Mouse (Mus musculus): ENCODE measurements around the gene Axdnd1. TPM values are rescaled to one million over a fixed set of nuclear protein-coding genes. Genes with fewer than 3 reads are reported as not detected.

Axdnd1 gene
- polyA plus RNA-seq, 1 experiment from 2014 or later = 0.12 TPM

- ATAC-seq (ENCODE audit: insufficient read depth) (no peak), DNase-seq (no peak)
- Histone ChIP-seq H3K36me3 (ENCODE audit: insufficient read depth) (no peaks in the 10 kb centered on the region), H3K9me3 (ENCODE audit: low read depth, low read length) (no peaks in the 10 kb centered on the region), H3K27me3 (ENCODE audit: insufficient read depth, low read length) (no peaks in the 10 kb centered on the region), H3K4me2 (no peak overlapping the region), H3K27ac (ENCODE audit: low read depth) (no peak overlapping the region), H3K4me1 (ENCODE audit: insufficient read depth) (no peaks in the 10 kb centered on the region), H3K9ac (no peak overlapping the region), H3K4me3 (ENCODE audit: low read depth, low read length) (no peak overlapping the region)
- 76% methylated on average over 9 of the region's 9 CpGs for WGBS
- TF ChIP-seq CTCF (IDR thresholded peaks at IDR 0.05; ENCODE audit: low read depth) = no peak
Measured at GRCm38 (mm10) chr1:156288556-156289221, 132.3 kb downstream of the Axdnd1 start.

GRCm38 (mm10) chr1:156285541-156285896, 135.4 kb downstream of the Axdnd1 start:
- Histone ChIP-seq H3K4me1 (ENCODE audit: insufficient read depth) (no peaks in the 10 kb centered on the region), H3K9me3 (ENCODE audit: low read depth, low read length) (no peaks in the 10 kb centered on the region), H3K4me2 (no peak overlapping the region), H3K36me3 (ENCODE audit: insufficient read depth) (no peaks in the 10 kb centered on the region), H3K9ac (no peak overlapping the region), H3K4me3 (ENCODE audit: low read depth, low read length) (no peak overlapping the region), H3K27me3 (ENCODE audit: insufficient read depth, low read length) (no peaks in the 10 kb centered on the region), H3K27ac (ENCODE audit: low read depth) (no peak overlapping the region)
- no peak for ATAC-seq (ENCODE audit: insufficient read depth)
- 74% methylated on average over 5 of the region's 5 CpGs for WGBS
- DNase-seq = no peak
- no peak for TF ChIP-seq CTCF (IDR thresholded peaks at IDR 0.05; ENCODE audit: low read depth)

- Histone ChIP-seq H3K4me1 (ENCODE audit: insufficient read depth) (no peaks in the 10 kb centered on the region), H3K27ac (ENCODE audit: low read depth) (no peak overlapping the region), H3K9me3 (ENCODE audit: low read depth, low read length) (no peaks in the 10 kb centered on the region), H3K4me2 (no peak overlapping the region), H3K9ac (no peak overlapping the region), H3K4me3 (ENCODE audit: low read depth, low read length) (no peak overlapping the region), H3K36me3 (ENCODE audit: insufficient read depth) (no peaks in the 10 kb centered on the region), H3K27me3 (ENCODE audit: insufficient read depth, low read length) (no peaks in the 10 kb centered on the region)
- 40% methylated on average over 9 of the region's 9 CpGs for WGBS
- no peak for DNase-seq
- TF ChIP-seq CTCF (IDR thresholded peaks at IDR 0.05; ENCODE audit: low read depth) = no peak
- ATAC-seq (ENCODE audit: insufficient read depth) = no peak
Measured at GRCm38 (mm10) chr1:156284851-156285540, 136.0 kb downstream of the Axdnd1 start.

GRCm38 (mm10) chr1:156284207-156284606, 136.8 kb downstream of the Axdnd1 start:
- TF ChIP-seq CTCF (IDR thresholded peaks at IDR 0.05; ENCODE audit: low read depth) = no peak
- 56% methylated on average over 10 of the region's 10 CpGs for WGBS
- H3K36me3 ChIP-seq (ENCODE audit: insufficient read depth) = no peaks in the 10 kb centered on the region
- no peak overlapping the region for H3K4me3 ChIP-seq (ENCODE audit: low read depth, low read length)
- H3K4me2 ChIP-seq = no peak overlapping the region
- H3K9me3 ChIP-seq (ENCODE audit: low read depth, low read length) = no peaks in the 10 kb centered on the region
- H3K27ac ChIP-seq (ENCODE audit: low read depth) = no peak overlapping the region
- DNase-seq = no peak
- no peak for ATAC-seq (ENCODE audit: insufficient read depth)
- H3K4me1 ChIP-seq (ENCODE audit: insufficient read depth) = no peaks in the 10 kb centered on the region
- no peak overlapping the region for H3K9ac ChIP-seq
- no peaks in the 10 kb centered on the region for H3K27me3 ChIP-seq (ENCODE audit: insufficient read depth, low read length)

GRCm38 (mm10) chr1:156280131-156280530, 140.8 kb downstream of the Axdnd1 start:
- no peak overlapping the region for H3K27ac ChIP-seq (ENCODE audit: low read depth)
- H3K4me2 ChIP-seq = no peak overlapping the region
- no peak overlapping the region for H3K9ac ChIP-seq
- no peaks in the 10 kb centered on the region for H3K27me3 ChIP-seq (ENCODE audit: insufficient read depth, low read length)
- H3K4me1 ChIP-seq (ENCODE audit: insufficient read depth) = no peaks in the 10 kb centered on the region
- DNase-seq = no peak
- no peak overlapping the region for H3K4me3 ChIP-seq (ENCODE audit: low read depth, low read length)
- H3K9me3 ChIP-seq (ENCODE audit: low read depth, low read length) = no peaks in the 10 kb centered on the region
- 74% methylated on average over 7 of the region's 7 CpGs for WGBS
- H3K36me3 ChIP-seq (ENCODE audit: insufficient read depth) = no peaks in the 10 kb centered on the region
- ATAC-seq (ENCODE audit: insufficient read depth) = no peak
- no peak for TF ChIP-seq CTCF (IDR thresholded peaks at IDR 0.05; ENCODE audit: low read depth)

- Histone ChIP-seq H3K4me2 (no peak overlapping the region), H3K4me3 (ENCODE audit: low read depth, low read length) (no peak overlapping the region), H3K9me3 (ENCODE audit: low read depth, low read length) (no peaks in the 10 kb centered on the region), H3K27me3 (ENCODE audit: insufficient read depth, low read length) (no peaks in the 10 kb centered on the region), H3K27ac (ENCODE audit: low read depth) (no peak overlapping the region), H3K4me1 (ENCODE audit: insufficient read depth) (no peaks in the 10 kb centered on the region), H3K36me3 (ENCODE audit: insufficient read depth) (no peaks in the 10 kb centered on the region), H3K9ac (no peak overlapping the region)
- no peak for DNase-seq
- no peak for TF ChIP-seq CTCF (IDR thresholded peaks at IDR 0.05; ENCODE audit: low read depth)
- no peak for ATAC-seq (ENCODE audit: insufficient read depth)
- WGBS = 64% methylated on average over 7 of the region's 7 CpGs
Measured at GRCm38 (mm10) chr1:156273647-156274046, 147.3 kb downstream of the Axdnd1 start.

Other genes with a start within 250 kb of the Axdnd1 start
- gene Fam163a, start 216.1 kb downstream of the Axdnd1 start, polyA plus RNA-seq (2014; fragmentation: Nextera tagmentation; extraction: Ambion mirVana) = 1.0 and 1.2 TPM in 2 replicates
- 1.4 TPM in 2 replicates for gene Tdrd5, start 117.5 kb downstream of the Axdnd1 start, polyA plus RNA-seq (2014; fragmentation: Nextera tagmentation; extraction: Ambion mirVana)
- gene Nphs2, start 110.4 kb downstream of the Axdnd1 start, polyA plus RNA-seq (2014; fragmentation: Nextera tagmentation; extraction: Ambion mirVana) = not detected in 2 replicates
- gene Gm2000, start 55.1 kb downstream of the Axdnd1 start, polyA plus RNA-seq (2014; fragmentation: Nextera tagmentation; extraction: Ambion mirVana) = 926 and 939 TPM in 2 replicates
- gene Soat1, start 53.2 kb upstream of the Axdnd1 start, polyA plus RNA-seq (2014; fragmentation: Nextera tagmentation; extraction: Ambion mirVana) = 36.8 and 37.7 TPM in 2 replicates
- 0.42 and 0.85 TPM in 2 replicates for gene Gm10031, start 102.9 kb upstream of the Axdnd1 start, polyA plus RNA-seq (2014; fragmentation: Nextera tagmentation; extraction: Ambion mirVana)
- gene Abl2, start 137.6 kb upstream of the Axdnd1 start, polyA plus RNA-seq (2014; fragmentation: Nextera tagmentation; extraction: Ambion mirVana) = 6.0 and 6.2 TPM in 2 replicates

Measured in lung, embryonic 14.5 days (tissue).